Mouse (Mus musculus): ENCODE data around the gene Rnasek. TPM values are rescaled to one million over a fixed set of nuclear protein-coding genes. Genes with fewer than 3 reads are reported as not detected.
A peak's percentile ranks its signal among the peaks of the same experiment; 100 is the strongest.

Gene Rnasek
- polyA plus RNA-seq (2015; fragmentation: Nextera tagmentation; extraction: Ambion mirVana): 231 and 240 TPM in 2 replicates

DNA sequence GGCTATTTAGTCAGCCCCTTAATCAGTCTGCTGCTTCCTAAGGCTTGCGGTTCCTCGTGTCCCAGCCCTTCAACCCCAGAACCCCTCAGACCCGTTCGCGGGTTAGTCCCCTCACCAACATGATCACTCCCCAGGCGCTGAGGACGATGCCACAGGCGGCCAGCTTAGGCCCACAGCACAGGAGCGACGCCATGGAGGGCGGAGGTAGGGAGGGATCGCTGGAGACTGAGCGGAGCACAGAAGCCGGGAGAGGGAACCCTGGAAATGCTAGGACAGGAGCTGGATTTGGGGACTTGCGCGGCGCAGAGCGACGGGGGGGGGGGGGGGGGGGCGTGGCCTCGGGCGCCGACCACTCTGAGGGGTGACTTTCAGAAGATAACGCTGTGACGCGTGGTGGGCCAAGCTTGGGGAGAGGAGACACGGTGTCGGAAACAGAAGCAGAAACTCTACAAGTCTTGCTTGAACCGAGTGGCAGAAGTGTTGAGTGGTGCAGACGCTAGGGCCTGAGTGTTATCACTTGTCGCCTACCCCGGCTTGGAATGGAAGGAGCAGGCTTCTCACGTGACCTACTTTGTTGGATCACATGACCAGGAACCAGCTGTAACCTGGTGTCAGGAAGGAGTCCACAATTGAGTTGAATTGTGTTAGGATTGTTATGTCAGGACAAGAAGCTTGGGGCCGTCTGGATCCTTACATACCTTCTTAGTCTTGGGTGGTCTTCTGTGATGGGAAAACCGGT lies at the start of gene Rnasek, which contains the start of gene Gm21988:
Gene Rnasek (minus strand): TSS at position 302 of the 739 bp plus-strand sequence.
Gene Gm21988 (minus strand): TSS at position 290 of the 739 bp plus-strand sequence.
- H3K9ac ChIP-seq: peak within 1 kb of the TSS; percentile 79
- under 1% methylated on average over 30 of the region's 35 CpGs for WGBS
- no peaks in the 10 kb centered on the region for H3K9me3 ChIP-seq (replicated peaks)
- peak within 1 kb of the TSS; percentile 95 for H3K27ac ChIP-seq (replicated peaks)
- peaks cover 37% of the 10 kb centered on the region for H3K4me1 ChIP-seq
- ATAC-seq (ENCODE audit: insufficient number of reproducible peaks, low FRiP score, low TSS enrichment, low read depth): peak; percentile 30
- H3K4me3 ChIP-seq (replicated peaks): peak within 1 kb of the TSS; percentile 76
- H3K4me2 ChIP-seq (replicated peaks): peak within 1 kb of the TSS; percentile 91
- H3K27me3 ChIP-seq: no peaks in the 10 kb centered on the region
- peaks cover 12% of the 10 kb centered on the region; the same call in 1 of the 2 replicates for H3K36me3 ChIP-seq

DNA sequence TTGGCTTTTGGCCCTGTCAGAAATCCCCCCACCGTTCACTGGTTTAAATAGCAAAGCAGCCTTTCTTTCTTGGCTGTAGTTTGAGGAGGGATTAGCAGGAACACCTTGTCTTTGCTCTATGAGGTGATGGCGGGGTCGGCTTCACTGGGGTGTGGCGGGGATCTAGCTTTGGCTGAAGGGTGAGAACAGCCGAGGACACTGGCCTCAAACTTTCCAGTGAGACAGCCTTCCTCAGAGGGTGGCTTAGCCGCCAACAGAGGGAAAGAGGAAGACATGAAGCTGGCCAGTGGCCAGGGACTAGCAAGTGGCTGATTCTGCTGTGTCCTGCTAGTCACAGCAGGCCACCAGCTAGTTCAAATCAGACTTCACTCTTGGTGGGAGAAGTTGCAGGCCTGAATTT lies 49.6 kb upstream of the Rnasek start:
- no peak overlapping the region for H3K27ac ChIP-seq (replicated peaks)
- no peaks in the 10 kb centered on the region for H3K9me3 ChIP-seq (replicated peaks)
- H3K36me3 ChIP-seq: no peaks in the 10 kb centered on the region
- no peak for ATAC-seq (ENCODE audit: insufficient number of reproducible peaks, low FRiP score, low TSS enrichment, low read depth)
- H3K9ac ChIP-seq: no peak overlapping the region
- H3K4me3 ChIP-seq (replicated peaks): no peak overlapping the region
- no peak overlapping the region for H3K4me2 ChIP-seq (replicated peaks)
- 0 out of 2 replicates have a peak, but pooled peaks cover 3% of the 10 kb centered on the region for H3K4me1 ChIP-seq
- WGBS: 39% methylated on average over 6 of the region's 6 CpGs
- no peaks in the 10 kb centered on the region for H3K27me3 ChIP-seq

DNA sequence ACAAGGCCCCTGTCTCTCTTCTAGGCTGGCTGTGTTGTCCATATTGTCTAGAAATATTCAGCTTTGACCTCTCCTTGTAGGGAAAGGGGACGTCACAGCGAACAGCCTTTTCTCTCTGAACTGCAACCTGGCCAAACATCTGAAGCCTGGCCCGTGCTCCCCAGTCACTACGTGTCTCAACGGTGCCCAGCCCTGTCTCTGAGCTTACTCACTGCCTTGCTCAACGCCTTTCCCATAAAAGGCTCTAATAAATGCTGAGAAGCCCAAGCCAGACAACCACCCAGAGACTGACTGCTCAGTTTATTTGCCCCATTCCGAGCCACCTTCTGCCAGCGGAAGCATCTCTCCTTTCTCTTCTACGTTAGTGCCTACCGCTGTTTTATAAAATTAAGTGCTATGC lies 48.5 kb upstream of the Rnasek start:
- Histone ChIP-seq H3K9me3 (replicated peaks) (no peaks in the 10 kb centered on the region), H3K4me3 (replicated peaks) (no peak overlapping the region), H3K4me2 (replicated peaks) (no peak overlapping the region), H3K9ac (no peak overlapping the region), H3K36me3 (no peaks in the 10 kb centered on the region), H3K4me1 (0 out of 2 replicates have a peak, but pooled peaks cover 3% of the 10 kb centered on the region), H3K27ac (replicated peaks) (no peak overlapping the region), H3K27me3 (no peaks in the 10 kb centered on the region)
- WGBS: 77% methylated on average over 10 of the region's 10 CpGs
- no peak for ATAC-seq (ENCODE audit: insufficient number of reproducible peaks, low FRiP score, low TSS enrichment, low read depth)

DNA sequence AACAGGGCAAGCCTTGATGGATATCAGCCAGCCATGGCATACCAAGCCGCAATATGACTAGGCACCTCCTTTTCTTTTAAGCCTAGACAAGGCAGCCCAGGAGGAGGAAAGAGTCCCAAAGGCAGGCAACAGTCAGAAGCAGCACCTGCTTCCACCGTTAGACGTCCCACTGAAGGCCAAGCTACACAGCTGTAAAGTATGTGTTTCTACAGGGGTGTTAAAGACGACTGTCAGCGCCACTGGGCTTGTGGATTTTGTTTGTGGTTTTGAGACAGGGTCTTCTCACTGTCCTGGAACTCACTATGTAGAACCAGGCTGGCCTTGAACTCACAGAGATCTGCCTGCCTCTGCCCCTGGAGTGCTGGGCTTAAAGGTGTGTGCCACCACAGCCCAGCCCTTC lies 46.0 kb upstream of the Rnasek start:
- Histone ChIP-seq H3K9me3 (replicated peaks) (no peaks in the 10 kb centered on the region), H3K27ac (replicated peaks) (no peak overlapping the region), H3K9ac (no peak overlapping the region), H3K4me2 (replicated peaks) (no peak overlapping the region), H3K4me1 (0 out of 2 replicates have a peak, but pooled peaks cover 3% of the 10 kb centered on the region), H3K36me3 (no peaks in the 10 kb centered on the region), H3K4me3 (replicated peaks) (no peak overlapping the region), H3K27me3 (no peaks in the 10 kb centered on the region)
- WGBS: 67% methylated on average over 5 of the region's 5 CpGs
- ATAC-seq (ENCODE audit: insufficient number of reproducible peaks, low FRiP score, low TSS enrichment, low read depth): no peak

DNA sequence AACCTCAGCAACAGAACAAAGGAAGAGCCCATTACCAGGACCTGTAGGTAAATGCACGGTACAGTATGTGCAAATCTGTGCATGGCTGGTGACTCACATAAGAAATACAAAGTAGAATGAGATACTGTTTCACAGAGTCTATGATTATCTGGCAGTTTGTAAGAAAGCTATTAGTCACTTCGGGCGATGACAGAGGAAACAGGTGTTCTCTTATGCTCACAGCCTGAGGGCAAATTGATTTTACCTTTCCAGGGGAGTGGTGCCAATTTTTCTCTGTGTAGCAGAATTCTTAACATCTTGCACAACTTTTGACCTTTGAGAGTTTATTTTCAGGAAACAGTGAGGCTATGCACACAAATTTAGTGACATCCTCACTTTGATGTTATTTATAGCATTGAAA lies 45.1 kb upstream of the Rnasek start:
- ATAC-seq (ENCODE audit: insufficient number of reproducible peaks, low FRiP score, low TSS enrichment, low read depth): no peak
- no peak overlapping the region for H3K27ac ChIP-seq (replicated peaks)
- H3K4me2 ChIP-seq (replicated peaks): no peak overlapping the region
- H3K4me3 ChIP-seq (replicated peaks): no peak overlapping the region
- peaks cover 7% of the 10 kb centered on the region; the same call in 1 of the 2 replicates for H3K4me1 ChIP-seq
- no peaks in the 10 kb centered on the region for H3K36me3 ChIP-seq
- 45% methylated on average over 3 of the region's 3 CpGs for WGBS
- H3K9me3 ChIP-seq (replicated peaks): no peaks in the 10 kb centered on the region
- H3K27me3 ChIP-seq: no peaks in the 10 kb centered on the region
- H3K9ac ChIP-seq: no peak overlapping the region

DNA sequence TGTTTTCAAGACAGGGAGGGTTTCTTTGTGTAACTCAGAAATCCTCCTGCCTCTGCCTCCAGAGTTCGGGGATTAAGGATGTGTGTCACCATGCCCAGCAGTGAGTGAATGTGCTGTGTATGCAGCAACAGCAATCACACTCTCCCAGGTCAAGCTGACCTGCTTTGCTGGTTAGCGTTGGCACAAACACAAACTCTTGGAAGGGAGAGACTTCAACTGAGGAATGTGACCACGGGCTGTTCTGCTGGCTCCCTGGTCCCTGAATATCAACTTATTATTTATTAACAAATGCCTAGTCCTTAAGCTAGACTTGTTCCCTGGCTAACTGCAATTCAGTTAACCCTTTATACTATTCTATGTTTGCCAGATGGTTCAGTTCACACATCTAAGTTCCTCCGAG lies 44.0 kb upstream of the Rnasek start:
- H3K4me1 ChIP-seq: peaks cover 7% of the 10 kb centered on the region; the same call in 1 of the 2 replicates
- H3K4me2 ChIP-seq (replicated peaks): no peak overlapping the region
- no peaks in the 10 kb centered on the region for H3K27me3 ChIP-seq
- no peak overlapping the region for H3K27ac ChIP-seq (replicated peaks)
- H3K4me3 ChIP-seq (replicated peaks): no peak overlapping the region
- H3K9me3 ChIP-seq (replicated peaks): no peaks in the 10 kb centered on the region
- no peak for ATAC-seq (ENCODE audit: insufficient number of reproducible peaks, low FRiP score, low TSS enrichment, low read depth)
- H3K9ac ChIP-seq: no peak overlapping the region
- WGBS: 78% methylated on average over 4 of the region's 4 CpGs
- H3K36me3 ChIP-seq: no peaks in the 10 kb centered on the region

DNA sequence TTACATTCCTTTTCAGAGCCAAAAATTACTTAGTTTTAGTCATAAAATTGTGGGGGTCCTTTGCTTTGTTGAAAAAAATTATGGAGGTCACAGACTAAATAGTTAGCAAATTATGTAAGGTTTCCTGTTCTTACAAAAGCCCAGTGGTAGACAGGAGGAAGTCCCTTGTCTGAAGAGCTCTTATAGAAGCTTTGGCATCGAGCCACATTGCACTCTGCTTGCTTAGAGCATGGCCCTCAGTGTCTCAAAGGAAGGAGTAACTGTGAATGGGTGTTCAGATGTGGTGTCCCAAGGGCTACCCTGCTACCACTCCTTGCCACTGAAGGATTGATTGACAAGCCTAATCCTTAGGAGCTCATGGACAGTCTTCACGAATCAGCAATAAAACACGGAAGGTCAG lies 40.8 kb upstream of the Rnasek start:
- Histone ChIP-seq H3K9ac (no peak overlapping the region), H3K36me3 (no peaks in the 10 kb centered on the region), H3K4me1 (peaks cover 7% of the 10 kb centered on the region; the same call in 1 of the 2 replicates), H3K9me3 (replicated peaks) (no peaks in the 10 kb centered on the region), H3K27ac (replicated peaks) (no peak overlapping the region), H3K27me3 (no peaks in the 10 kb centered on the region), H3K4me2 (replicated peaks) (no peak overlapping the region), H3K4me3 (replicated peaks) (no peak overlapping the region)
- ATAC-seq (ENCODE audit: insufficient number of reproducible peaks, low FRiP score, low TSS enrichment, low read depth): no peak
- WGBS: 57% methylated on average over 3 of the region's 3 CpGs

DNA sequence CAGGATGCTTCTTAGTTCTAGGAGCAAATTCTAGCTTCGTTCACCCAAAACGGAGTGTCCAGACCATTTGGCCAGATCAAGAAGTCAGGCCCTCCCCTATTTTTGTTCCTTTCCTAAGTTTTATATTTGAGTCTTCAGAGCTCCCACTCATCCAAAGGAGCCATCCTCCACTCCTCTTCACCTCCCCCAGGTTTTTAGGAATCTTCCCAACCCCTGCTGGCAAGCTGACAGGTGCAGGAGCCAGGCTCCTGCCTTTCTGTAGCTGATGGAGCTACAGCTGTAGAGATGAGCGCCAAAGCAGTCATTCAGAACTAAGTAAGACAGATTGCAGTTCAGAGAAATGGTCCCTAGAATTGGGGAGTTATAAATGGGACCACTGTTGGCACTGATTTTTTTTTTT lies 39.3 kb upstream of the Rnasek start:
- Histone ChIP-seq H3K4me1 (peaks cover 7% of the 10 kb centered on the region; the same call in 1 of the 2 replicates), H3K9me3 (replicated peaks) (no peaks in the 10 kb centered on the region), H3K4me2 (replicated peaks) (no peak overlapping the region), H3K36me3 (no peaks in the 10 kb centered on the region), H3K4me3 (replicated peaks) (no peak overlapping the region), H3K27me3 (no peaks in the 10 kb centered on the region), H3K9ac (no peak overlapping the region), H3K27ac (replicated peaks) (no peak overlapping the region)
- ATAC-seq (ENCODE audit: insufficient number of reproducible peaks, low FRiP score, low TSS enrichment, low read depth): no peak
- WGBS: 83% methylated on average over 3 of the region's 3 CpGs

DNA sequence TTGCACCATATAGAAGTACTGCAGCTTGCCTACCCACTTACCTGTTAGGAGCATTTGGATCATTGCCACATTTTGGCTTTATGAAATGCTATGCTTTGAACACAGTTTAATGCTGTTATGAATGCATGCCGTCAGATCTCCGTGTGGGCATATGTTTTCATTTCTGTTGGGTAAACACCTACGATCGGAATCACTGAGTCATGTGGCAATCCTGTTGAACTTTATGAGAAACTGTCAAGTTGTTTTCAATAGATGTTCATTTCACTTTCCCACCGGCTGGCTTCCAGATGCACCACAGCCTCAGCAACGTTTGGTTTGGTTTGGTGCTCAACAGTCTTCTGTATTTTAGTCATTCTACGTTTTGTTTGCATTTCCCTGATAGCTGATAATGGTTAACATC lies 32.0 kb upstream of the Rnasek start:
- Histone ChIP-seq H3K4me2 (replicated peaks) (no peak overlapping the region), H3K4me3 (replicated peaks) (no peak overlapping the region), H3K9ac (no peak overlapping the region), H3K9me3 (replicated peaks) (no peaks in the 10 kb centered on the region), H3K4me1 (no peaks in the 10 kb centered on the region), H3K27ac (replicated peaks) (no peak overlapping the region), H3K27me3 (no peaks in the 10 kb centered on the region), H3K36me3 (no peaks in the 10 kb centered on the region)
- 56% methylated on average over 7 of the region's 7 CpGs for WGBS
- ATAC-seq (ENCODE audit: insufficient number of reproducible peaks, low FRiP score, low TSS enrichment, low read depth): no peak

DNA sequence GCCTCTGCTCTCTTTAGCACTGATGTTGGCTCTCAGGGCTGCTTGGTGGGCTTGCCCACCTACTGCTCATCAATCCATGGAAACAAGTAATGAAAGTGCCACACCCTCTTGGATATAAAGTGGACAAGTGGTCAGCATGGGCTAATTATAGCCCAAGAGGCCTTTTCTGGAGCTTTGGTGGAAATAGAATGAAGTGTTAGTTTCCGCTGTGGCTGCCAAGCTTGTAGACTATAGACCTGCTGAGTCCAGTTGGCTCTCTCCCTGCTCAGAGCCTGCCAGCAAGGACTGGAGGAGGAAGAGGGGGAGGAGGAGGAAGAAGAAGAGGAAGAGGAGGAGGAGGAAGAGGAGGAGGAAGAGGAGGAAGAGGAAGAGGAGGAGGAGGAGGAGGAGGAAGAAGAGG lies 26.8 kb upstream of the Rnasek start:
- H3K4me2 ChIP-seq (replicated peaks): no peak overlapping the region
- WGBS: 69% methylated on average over 1 of the region's 1 CpGs
- no peaks in the 10 kb centered on the region for H3K9me3 ChIP-seq (replicated peaks)
- H3K4me1 ChIP-seq: 0 out of 2 replicates have a peak, but pooled peaks cover 3% of the 10 kb centered on the region
- no peaks in the 10 kb centered on the region for H3K27me3 ChIP-seq
- no peak overlapping the region for H3K9ac ChIP-seq
- ATAC-seq (ENCODE audit: insufficient number of reproducible peaks, low FRiP score, low TSS enrichment, low read depth): no peak
- H3K36me3 ChIP-seq: no peaks in the 10 kb centered on the region
- H3K4me3 ChIP-seq (replicated peaks): no peak overlapping the region
- peak overlapping the region; percentile 66 for H3K27ac ChIP-seq (replicated peaks)

DNA sequence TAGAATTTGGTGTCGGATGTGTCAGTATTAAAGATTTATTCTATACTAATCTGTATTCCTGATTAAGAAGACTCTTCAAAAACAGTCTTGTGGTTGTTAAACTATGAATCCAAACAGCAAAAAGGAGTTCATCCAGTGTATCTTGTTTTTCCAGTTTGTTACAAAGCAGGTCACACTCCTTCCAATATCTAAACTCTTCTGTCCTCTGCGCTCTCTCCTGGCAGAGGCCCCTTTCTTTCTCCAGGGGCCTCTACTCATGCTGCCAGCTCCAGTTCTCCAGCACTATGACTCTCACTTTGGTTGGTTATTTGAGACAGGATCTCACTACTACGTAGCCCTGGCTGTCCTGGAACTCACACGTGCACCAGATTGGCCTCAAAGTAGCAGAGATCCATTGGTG lies 26.2 kb upstream of the Rnasek start:
- ATAC-seq (ENCODE audit: insufficient number of reproducible peaks, low FRiP score, low TSS enrichment, low read depth): no peak
- Histone ChIP-seq H3K4me3 (replicated peaks) (no peak overlapping the region), H3K9ac (no peak overlapping the region), H3K27ac (replicated peaks) (peak overlapping the region; percentile 80), H3K4me1 (0 out of 2 replicates have a peak, but pooled peaks cover 3% of the 10 kb centered on the region), H3K9me3 (replicated peaks) (no peaks in the 10 kb centered on the region), H3K36me3 (no peaks in the 10 kb centered on the region), H3K4me2 (replicated peaks) (no peak overlapping the region), H3K27me3 (no peaks in the 10 kb centered on the region)
- 58% methylated on average over 4 of the region's 4 CpGs for WGBS

DNA sequence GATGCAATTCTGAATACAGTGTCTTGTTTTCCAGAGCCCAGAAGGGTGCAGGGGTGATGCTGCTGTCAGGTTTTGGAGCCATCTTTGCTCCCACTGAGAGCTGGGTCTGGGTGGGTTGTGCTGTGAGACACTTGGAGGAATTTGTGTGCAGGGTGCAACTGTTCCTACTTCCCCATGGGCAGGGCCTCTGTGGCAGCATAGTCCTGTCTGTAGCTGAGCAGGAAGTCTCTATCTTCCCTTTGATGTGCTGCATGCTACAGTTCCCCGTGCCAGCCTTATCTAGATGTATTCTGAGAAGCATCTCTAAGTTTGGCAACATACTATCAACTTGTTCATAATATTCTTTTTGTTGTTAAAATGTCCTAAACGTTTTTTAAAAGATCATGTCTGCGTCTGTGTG lies 25.6 kb upstream of the Rnasek start:
- Histone ChIP-seq H3K9me3 (replicated peaks) (no peaks in the 10 kb centered on the region), H3K4me3 (replicated peaks) (no peak overlapping the region), H3K27me3 (no peaks in the 10 kb centered on the region), H3K4me1 (0 out of 2 replicates have a peak, but pooled peaks cover 3% of the 10 kb centered on the region), H3K9ac (no peak overlapping the region), H3K36me3 (no peaks in the 10 kb centered on the region), H3K27ac (replicated peaks) (peak overlapping the region; percentile 80), H3K4me2 (replicated peaks) (no peak overlapping the region)
- ATAC-seq (ENCODE audit: insufficient number of reproducible peaks, low FRiP score, low TSS enrichment, low read depth): no peak
- 41% methylated on average over 3 of the region's 3 CpGs for WGBS

Measured in embryonic facial prominence, embryonic 15.5 days (tissue).